In genomic region chr5:38692859-38693258, GRCm38 (mm10) we compare ENCODE assay signal across 22 mouse cellular contexts.
"Had no signal": no experiment of that assay in that cellular context is flagged by ENCODE, and none has a peak within 500 bp of the region (broad histone marks: within the 10 kb centered on the region; RNA-seq: fewer than 3 reads in every experiment).

No protein-coding gene starts in this region.

- H3K27me3 ChIP-seq: liver, embryonic 15.5 days; lung, embryonic 15.5 days; midbrain, embryonic 12.5 days; neural tube, embryonic 13.5 days; neural tube, embryonic 15.5 days had no signal

- ATAC-seq: lung, postnatal 0 days; midbrain, embryonic 16.5 days had no signal

- DNase-seq: lung, adult 2 months; lung, postnatal 14 days; lung, postnatal 36 days; midbrain, embryonic 14.5 days; retina, postnatal 1 day; right cerebral cortex, adult 18-20 months; right cerebral cortex, postnatal 25 days; right cerebral cortex, postnatal 4 days; spleen, adult 18-20 months; thymus, adult 18-20 months; thymus, postnatal 14 days; thymus, postnatal 36 days had no signal

- H3K4me1 ChIP-seq: liver, embryonic 15.5 days; lung, embryonic 15.5 days; midbrain, embryonic 10.5 days; midbrain, embryonic 12.5 days; neural tube, embryonic 13.5 days; neural tube, embryonic 15.5 days had no signal

- H3K36me3 ChIP-seq: liver, embryonic 15.5 days; lung, embryonic 15.5 days; midbrain, embryonic 10.5 days; midbrain, embryonic 12.5 days; neural tube, embryonic 13.5 days; neural tube, embryonic 15.5 days had no signal

- H3K4me3 ChIP-seq: liver, embryonic 15.5 days; lung, embryonic 15.5 days; midbrain, embryonic 10.5 days; midbrain, embryonic 12.5 days; myocyte; neural tube, embryonic 13.5 days; neural tube, embryonic 15.5 days had no signal

- H3K4me2 ChIP-seq: liver, embryonic 15.5 days; lung, embryonic 15.5 days; midbrain, embryonic 12.5 days; neural tube, embryonic 13.5 days; neural tube, embryonic 15.5 days had no signal

- H3K27ac ChIP-seq: liver, embryonic 15.5 days; lung, embryonic 15.5 days; macrophage; midbrain, embryonic 10.5 days; midbrain, embryonic 12.5 days; neural tube, embryonic 13.5 days; neural tube, embryonic 15.5 days had no signal

- H3K9ac ChIP-seq: liver, embryonic 15.5 days; lung, embryonic 15.5 days; midbrain, embryonic 12.5 days; neural tube, embryonic 13.5 days; neural tube, embryonic 15.5 days had no signal

- H3K9me3 ChIP-seq: liver, embryonic 15.5 days; lung, embryonic 15.5 days; midbrain, embryonic 10.5 days; midbrain, embryonic 12.5 days; neural tube, embryonic 13.5 days; neural tube, embryonic 15.5 days had no signal
